Mouse (Mus musculus): ENCODE measurements around the gene Erf.

Erf gene

GRCm38 (mm10) chr7:25205355-25206093, 45.0 kb downstream of the Erf start:
- DNase-seq = no peak

DNA sequence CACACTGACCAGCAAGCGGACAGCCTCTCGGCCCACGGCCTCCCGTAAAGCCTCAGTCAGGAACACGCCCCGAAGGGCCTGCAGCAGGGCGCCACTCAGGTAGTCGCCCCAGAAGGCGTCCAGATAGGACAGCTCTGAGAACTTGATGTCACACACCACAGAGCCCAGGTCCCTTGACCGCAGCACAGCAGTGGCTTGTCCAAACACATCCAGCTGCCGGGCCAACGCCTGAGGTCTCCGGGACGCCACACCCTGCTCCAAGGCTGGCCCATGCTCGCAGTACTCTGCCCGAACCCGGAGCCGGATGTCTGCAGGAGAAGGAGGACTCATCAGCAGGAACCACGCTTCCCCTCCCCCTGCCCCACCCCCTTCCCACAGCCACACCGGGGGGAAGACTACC, 46.9 kb downstream of the Erf start:
- DNase-seq = no peak

GRCm38 (mm10) chr7:25197384-25198018, 53.1 kb downstream of the Erf start:
- no peak for DNase-seq

- DNase-seq = no peak
Measured at GRCm38 (mm10) chr7:25196107-25196506, 54.5 kb downstream of the Erf start.

DNA sequence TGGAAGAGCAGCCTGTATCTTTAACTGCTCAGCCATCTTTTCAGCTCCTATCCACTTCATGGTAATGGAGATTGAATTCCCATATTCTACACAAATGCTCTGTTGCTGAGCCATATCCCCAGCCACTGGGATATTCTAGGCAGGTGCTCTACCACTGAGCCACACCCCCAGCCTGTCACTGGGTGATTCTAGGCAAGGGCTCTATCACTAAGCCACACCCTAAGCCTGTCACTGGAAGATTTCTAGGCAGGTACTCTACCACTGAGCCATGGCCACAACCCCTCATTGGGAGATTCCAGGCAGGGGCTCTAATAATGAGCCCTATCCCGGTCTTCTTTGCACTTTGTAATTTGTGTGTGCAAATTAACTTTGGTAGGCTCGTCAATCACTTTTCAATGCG, 55.4 kb downstream of the Erf start:
- no peak for DNase-seq
